Mouse (Mus musculus) left cerebral cortex, postnatal 4 days (tissue): ENCODE data around the gene Usp45. TPM values are rescaled to one million over a fixed set of nuclear protein-coding genes. Genes with fewer than 3 reads are reported as not detected.
A peak's percentile ranks its signal among the peaks of the same experiment; 100 is the strongest.
"Not testable (repeated sequence)": the region's sequence is repeated elsewhere in the genome, so short reads cannot be mapped to it uniquely, and the experiment has no call there.

Source experiments
- DNase-seq: peaks from one replicate; pipeline ENCODE4 v3.0.0-alpha.2; 2022
- intact Hi-C: fragments of 180-260 bp; cut with DNase I; formaldehyde crosslinking; loops from one replicate; pipeline ENCODE4 v1.15.1; 2025
- total RNA-seq, 2 experiments: library from RNA; stranded (reverse); gene quantifications; 2 replicates each; pipeline ENCODE4 v1.2.3; 2021

Usp45 gene
- total RNA-seq, result 10 to 100 TPM; 16.7 to 19.7 TPM

- peak; percentile 86 for DNase-seq
- intact Hi-C loops, result no loop called here
Observed at GRCm38 (mm10) chr4:21766863-21767304, at the start of gene Usp45, which contains the start of gene Tstd3. Gene Usp45 (plus strand): TSS chr4:21767156. Gene Tstd3 (minus strand): TSS chr4:21767212.

GRCm38 (mm10) chr4:21722752-21723334 lies 44.1 kb upstream of the Usp45 start:
- DNase-seq, result no peak
- intact Hi-C loops, result loop anchor here (10.0 kb wide), 1 partner anchor 288 kb away; no protein-coding TSS in a partner anchor

GRCm38 (mm10) chr4:21726912-21727614 lies 39.9 kb upstream of the Usp45 start:
- DNase-seq, result peak; percentile 29
- intact Hi-C loops, result loop anchor here (10.0 kb wide), 1 partner anchor 292 kb away; no protein-coding TSS in a partner anchor

- intact Hi-C loops, result loop anchor here (10.0 kb wide), 1 partner anchor 293 kb away; no protein-coding TSS in a partner anchor
- DNase-seq, result peak; percentile 93
Observed at GRCm38 (mm10) chr4:21727615-21728165, 39.3 kb upstream of the Usp45 start, which contains the start of gene Ccnc. Gene Ccnc (plus strand): TSS chr4:21727701.

- DNase-seq, result no peak
- intact Hi-C loops, result loop anchor here (10.0 kb wide), 1 partner anchor 46 kb away; no protein-coding TSS in a partner anchor
Observed at GRCm38 (mm10) chr4:21739169-21739568, 27.8 kb upstream of the Usp45 start.

GRCm38 (mm10) chr4:21744142-21744541 lies 22.8 kb upstream of the Usp45 start:
- intact Hi-C loops, result loop anchor here (10.0 kb wide), 1 partner anchor 71 kb away; no protein-coding TSS in a partner anchor
- not testable (repeated sequence) for DNase-seq

- intact Hi-C loops, result loop anchor here (10.0 kb wide), 1 partner anchor 69 kb away; no protein-coding TSS in a partner anchor
- no peak for DNase-seq
Observed at GRCm38 (mm10) chr4:21745723-21746122, 21.2 kb upstream of the Usp45 start.

- DNase-seq, result no peak
- intact Hi-C loops, result no loop called here
Observed at GRCm38 (mm10) chr4:21755123-21755789, 11.7 kb upstream of the Usp45 start.

- intact Hi-C loops, result no loop called here
Observed at GRCm38 (mm10) chr4:21758860-21759259, 8.1 kb upstream of the Usp45 start.

GRCm38 (mm10) chr4:21761416-21762160 lies 5.4 kb upstream of the Usp45 start:
- peak; percentile 33 for DNase-seq
- intact Hi-C loops, result no loop called here

More at GRCm38 (mm10) chr4:21758860-21759259, 8.1 kb upstream of the Usp45 start:
- no peak for DNase-seq

- intact Hi-C loops, result no loop called here
- DNase-seq, result no peak
Observed at GRCm38 (mm10) chr4:21763827-21764226, 3.1 kb upstream of the Usp45 start.

- intact Hi-C loops, result no loop called here
Observed at GRCm38 (mm10) chr4:21766171-21766862, 639 bp upstream of the Usp45 start.

GRCm38 (mm10) chr4:21771064-21771463 lies 4.1 kb downstream of the Usp45 start:
- DNase-seq, result no peak
- intact Hi-C loops, result no loop called here

More at GRCm38 (mm10) chr4:21766171-21766862, 639 bp upstream of the Usp45 start:
- DNase-seq, result no peak

GRCm38 (mm10) chr4:21772306-21772705 lies 5.3 kb downstream of the Usp45 start:
- intact Hi-C loops, result no loop called here
- no peak for DNase-seq

GRCm38 (mm10) chr4:21776091-21776945 lies 9.4 kb downstream of the Usp45 start:
- DNase-seq, result peak; percentile 98
- intact Hi-C loops, result no loop called here

GRCm38 (mm10) chr4:21776946-21777265 lies 9.9 kb downstream of the Usp45 start:
- intact Hi-C loops, result no loop called here
- no peak for DNase-seq

GRCm38 (mm10) chr4:21780816-21781726 lies 14.1 kb downstream of the Usp45 start:
- no peak for DNase-seq
- intact Hi-C loops, result loop anchor here (10.0 kb wide), 1 partner anchor 46 kb away; no protein-coding TSS in a partner anchor
